Mouse (Mus musculus): ENCODE data around the gene Pdzd2.

Pdzd2 gene

GRCm38 (mm10) chr15:12739277-12740247 lies at the start of gene Pdzd2:
Gene Pdzd2 (minus strand): TSS chr15:12739924.
- DNase-seq (ENCODE audit: low spot score in 2 of 2) = peak; percentile 97 to 99

DNA sequence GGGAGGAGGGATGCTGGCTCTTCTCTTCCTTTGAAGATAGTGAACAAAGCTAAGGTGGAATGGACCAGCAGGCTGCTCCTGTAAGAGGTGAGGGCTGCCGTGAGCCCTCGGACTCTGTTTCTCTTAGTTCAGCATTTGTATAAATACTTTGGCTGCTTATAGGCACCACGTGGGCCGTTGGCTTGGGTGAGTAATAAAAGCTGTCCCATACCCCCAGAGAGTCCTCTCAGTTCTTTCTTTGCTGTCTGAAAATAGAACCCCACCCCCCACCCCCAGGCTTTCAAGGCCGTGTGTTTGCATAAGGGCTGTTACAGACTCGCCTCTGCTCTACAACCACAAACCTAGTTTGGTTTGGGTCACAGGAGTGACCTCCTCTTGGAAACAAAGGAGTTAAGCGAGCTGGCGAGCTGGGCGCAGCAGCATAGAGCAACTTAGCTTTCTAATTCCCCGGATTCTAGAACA lies 49.7 kb upstream of the Pdzd2 start:
- DNase-seq (ENCODE audit: low spot score in 2 of 2) = no peak

- DNase-seq (ENCODE audit: low spot score in 2 of 2) = no peak
These were observed 48.8 kb upstream of the Pdzd2 start for GRCm38 (mm10) chr15:12788536-12788935.

DNA sequence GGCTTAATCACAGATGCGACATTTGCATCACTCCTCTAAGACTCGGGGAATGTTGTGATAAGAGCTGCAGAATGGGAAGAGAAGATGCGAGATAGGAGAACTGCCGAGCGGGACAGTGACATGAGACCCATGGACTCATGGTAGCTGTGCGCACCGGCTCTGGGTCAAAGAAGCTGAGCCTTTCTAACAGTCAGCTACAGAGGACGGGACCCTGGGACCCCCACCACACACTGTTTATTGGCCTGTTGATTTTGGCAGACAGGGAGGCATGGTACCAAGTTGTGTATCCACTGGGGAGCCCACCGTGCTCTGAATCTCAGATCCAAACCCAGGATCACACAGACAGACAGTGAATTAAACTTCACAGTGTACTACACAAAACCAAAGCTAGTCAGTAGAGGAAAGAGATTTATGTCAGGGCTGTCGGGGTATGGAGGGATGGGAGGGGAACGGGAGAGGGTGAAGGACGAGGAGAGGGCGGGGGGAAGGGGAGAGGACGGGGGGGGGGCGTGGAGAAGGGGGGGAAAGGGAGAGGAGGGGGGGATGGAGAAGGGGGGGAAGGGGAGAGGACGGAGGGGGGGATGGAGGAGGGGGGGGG lies 42.1 kb upstream of the Pdzd2 start:
- no peak for DNase-seq (ENCODE audit: low spot score in 2 of 2)

- DNase-seq (ENCODE audit: low spot score in 2 of 2) = no peak
These were observed 41.6 kb upstream of the Pdzd2 start for GRCm38 (mm10) chr15:12781296-12781695.

DNA sequence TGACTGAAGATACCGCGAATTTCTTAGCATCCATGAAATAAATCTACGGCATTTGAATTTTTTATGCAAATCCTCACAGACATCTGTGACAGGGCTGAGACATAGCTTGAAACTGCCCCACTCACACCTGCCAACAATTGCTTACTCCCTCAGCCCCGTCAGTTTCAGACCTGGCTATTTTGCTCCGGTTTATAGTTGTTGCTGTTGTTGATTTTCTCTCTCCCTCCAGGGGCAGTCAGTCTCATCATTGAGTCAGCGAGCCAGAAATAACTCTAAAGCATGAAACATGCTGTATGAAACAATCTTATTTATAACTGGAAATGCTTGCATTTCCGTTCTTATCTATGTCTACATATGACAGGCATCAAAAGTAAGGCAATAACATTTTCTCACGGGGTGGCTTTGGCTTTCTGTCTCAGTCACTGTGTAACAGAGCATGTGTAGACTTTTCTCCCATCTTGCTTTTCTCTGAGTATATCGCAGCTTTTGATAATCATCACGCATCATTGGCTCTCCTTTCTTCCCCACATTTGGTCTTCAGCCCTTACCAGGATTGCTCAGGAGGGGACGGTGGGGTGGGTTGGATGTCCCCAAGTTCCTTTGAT lies 34.5 kb upstream of the Pdzd2 start:
- DNase-seq (ENCODE audit: low spot score in 2 of 2) = no peak

DNA sequence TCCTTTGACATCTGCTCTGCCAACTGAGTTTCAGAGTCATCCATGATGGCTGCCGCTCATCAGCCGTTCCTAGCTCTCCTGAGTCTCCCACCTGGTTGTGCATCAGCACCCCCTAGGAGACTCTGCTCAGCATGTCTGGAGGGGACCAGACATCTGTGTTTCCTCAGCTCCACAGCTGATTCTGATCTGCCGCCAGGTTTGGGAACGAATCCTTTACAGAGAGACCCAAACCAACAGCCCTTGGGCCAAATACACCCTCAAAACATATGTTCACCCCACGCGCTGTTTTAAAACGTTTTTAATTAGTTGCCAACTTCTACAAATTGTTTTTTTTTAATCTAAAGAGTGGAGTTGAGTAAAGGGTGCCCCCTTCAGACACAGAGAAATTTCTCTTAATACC lies 31.2 kb upstream of the Pdzd2 start:
- peak; percentile 44 to 50 for DNase-seq (ENCODE audit: low spot score in 2 of 2)

DNA sequence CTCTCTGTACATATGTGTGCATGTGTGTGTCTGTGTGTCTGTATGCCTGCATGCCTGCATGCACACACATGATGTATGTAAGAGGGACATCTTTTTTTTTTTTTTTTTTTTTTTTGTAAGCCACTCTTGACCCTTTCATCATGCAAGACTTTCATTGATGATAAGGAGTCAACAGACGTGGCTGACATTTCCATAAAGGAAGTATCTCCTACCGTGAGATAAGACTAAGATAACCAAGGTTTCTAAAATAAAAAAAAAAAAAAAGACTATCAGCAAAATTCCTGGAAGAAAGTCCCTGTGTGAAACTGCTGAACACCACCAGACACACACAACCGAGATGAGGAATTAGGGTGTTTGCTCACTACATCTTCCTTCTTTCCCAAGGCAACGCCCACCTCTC lies 27.1 kb upstream of the Pdzd2 start:
- DNase-seq (ENCODE audit: low spot score in 2 of 2) = no peak

DNA sequence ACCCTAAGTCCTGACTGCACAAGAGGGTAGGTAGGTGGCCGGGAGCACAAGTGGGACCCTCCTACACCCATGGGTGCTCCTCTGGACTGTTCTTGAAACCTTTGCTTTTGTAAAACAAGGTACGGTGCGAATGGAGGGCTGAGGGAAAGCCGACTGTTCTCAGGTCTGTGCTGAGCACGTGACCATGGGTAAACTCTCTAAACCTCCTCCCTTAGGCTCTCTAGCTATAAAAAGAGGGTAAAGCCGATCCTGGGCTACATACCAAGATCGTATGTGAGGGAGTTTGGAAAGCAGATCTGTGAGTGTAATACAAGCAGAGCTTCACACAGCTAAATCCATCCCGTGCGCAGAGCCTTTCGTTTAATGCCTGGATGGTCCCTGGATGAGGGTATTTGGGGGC lies 23.4 kb upstream of the Pdzd2 start:
- DNase-seq (ENCODE audit: low spot score in 2 of 2) = no peak

- no peak for DNase-seq (ENCODE audit: low spot score in 2 of 2)
These were observed 22.7 kb upstream of the Pdzd2 start for GRCm38 (mm10) chr15:12762258-12762913.

DNA sequence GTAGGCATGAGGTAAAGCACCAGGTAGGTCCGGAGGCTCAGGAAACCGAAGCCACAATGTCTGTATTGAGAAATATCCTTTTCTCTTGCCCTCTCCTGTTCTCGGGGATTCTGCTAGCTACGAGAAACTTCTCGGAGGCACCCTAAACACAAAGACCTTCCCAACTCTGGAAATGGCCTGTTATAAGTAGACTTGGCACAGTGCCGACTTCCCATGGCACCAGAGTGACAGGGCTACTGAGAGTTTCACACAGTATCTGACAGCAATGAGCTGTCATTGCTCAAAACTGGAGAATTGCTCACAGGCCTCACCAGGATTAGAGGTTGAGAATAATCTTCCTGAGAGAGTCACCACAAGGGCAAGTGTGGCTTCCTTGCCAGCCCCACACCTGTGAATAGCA lies 21.0 kb upstream of the Pdzd2 start:
- DNase-seq (ENCODE audit: low spot score in 2 of 2) = no peak

- DNase-seq (ENCODE audit: low spot score in 2 of 2) = no peak
These were observed 18.7 kb upstream of the Pdzd2 start for GRCm38 (mm10) chr15:12758461-12758860.

DNA sequence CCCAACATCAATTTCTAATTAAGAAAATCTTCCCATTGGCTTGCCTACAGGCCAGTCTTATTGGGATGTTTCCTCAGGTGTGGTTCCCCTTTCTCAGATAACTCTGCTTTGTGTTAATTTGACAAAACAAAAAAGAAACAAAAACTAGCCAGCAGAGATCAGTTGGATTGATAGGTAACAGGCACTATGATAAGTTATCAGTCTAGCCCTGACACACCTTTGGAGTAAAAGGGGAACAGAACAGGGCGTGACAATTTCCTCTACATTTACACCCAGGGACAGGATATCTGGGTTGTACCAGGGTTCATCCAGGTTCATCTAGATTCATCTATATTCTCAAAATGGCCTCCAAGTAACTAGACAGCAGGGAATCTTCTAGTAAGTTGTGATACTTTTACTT lies 18.0 kb upstream of the Pdzd2 start:
- no peak for DNase-seq (ENCODE audit: low spot score in 2 of 2)

DNA sequence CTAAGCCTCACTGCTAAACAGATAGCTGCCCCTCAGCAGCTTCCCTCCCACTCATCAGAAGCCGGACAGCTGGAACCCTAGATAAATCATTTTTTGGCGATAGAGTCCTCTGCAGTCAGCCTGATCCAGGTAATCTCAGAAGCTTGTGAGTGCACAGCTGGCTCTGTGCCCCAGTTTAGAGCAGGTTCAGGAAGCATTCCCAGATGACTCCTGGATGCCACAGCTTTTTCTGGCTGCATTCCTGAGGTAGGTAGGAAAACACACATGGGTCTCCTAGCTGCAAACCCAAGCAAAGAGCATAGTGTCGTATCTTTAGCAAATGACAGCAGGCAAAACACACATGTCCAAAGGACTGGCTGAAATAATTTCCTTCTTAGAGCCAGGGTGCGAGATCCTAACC lies 13.5 kb upstream of the Pdzd2 start:
- DNase-seq (ENCODE audit: low spot score in 2 of 2) = no peak

GRCm38 (mm10) chr15:12750963-12751362 lies 11.2 kb upstream of the Pdzd2 start:
- no peak for DNase-seq (ENCODE audit: low spot score in 2 of 2)

- DNase-seq (ENCODE audit: low spot score in 2 of 2) = no peak
These were observed 10.0 kb upstream of the Pdzd2 start for GRCm38 (mm10) chr15:12749549-12750301.

DNA sequence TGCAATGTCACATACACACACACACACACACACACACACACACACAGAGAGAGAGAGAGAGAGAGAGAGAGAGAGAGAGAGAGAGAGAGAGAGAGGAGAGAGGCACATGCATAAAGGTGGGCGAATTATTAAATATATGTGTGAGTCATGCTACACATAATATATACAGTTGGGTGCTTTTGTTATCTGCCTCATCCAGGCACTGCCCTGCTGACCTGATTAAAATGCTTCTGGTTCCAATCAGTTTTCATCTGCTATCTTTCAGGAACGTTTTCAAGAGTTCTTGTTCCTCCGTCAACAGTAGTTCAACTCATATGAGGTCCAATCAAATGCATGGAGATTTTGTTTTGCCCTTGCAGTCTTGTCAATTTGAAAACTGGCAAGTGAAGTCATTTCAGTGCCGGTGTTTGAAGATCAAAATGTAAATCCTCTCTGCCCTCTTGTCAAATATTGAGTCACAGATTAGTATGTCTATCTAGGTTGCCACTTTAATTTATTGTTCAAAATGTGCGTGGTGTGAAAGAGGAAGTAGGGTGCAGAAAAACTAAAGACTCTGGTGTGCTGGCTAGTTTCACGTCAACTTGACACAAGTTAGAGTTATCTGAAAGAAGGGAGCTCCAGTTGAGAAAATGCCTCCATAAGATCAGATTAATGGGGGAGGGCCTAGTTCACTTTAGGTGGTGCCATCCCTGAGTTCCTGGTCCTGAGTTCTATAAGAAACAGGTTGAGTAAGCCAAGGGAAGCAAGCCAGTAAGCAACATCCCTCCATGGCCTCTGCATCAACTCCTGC lies 2.6 kb upstream of the Pdzd2 start:
- DNase-seq (ENCODE audit: low spot score in 2 of 2) = no peak

DNA sequence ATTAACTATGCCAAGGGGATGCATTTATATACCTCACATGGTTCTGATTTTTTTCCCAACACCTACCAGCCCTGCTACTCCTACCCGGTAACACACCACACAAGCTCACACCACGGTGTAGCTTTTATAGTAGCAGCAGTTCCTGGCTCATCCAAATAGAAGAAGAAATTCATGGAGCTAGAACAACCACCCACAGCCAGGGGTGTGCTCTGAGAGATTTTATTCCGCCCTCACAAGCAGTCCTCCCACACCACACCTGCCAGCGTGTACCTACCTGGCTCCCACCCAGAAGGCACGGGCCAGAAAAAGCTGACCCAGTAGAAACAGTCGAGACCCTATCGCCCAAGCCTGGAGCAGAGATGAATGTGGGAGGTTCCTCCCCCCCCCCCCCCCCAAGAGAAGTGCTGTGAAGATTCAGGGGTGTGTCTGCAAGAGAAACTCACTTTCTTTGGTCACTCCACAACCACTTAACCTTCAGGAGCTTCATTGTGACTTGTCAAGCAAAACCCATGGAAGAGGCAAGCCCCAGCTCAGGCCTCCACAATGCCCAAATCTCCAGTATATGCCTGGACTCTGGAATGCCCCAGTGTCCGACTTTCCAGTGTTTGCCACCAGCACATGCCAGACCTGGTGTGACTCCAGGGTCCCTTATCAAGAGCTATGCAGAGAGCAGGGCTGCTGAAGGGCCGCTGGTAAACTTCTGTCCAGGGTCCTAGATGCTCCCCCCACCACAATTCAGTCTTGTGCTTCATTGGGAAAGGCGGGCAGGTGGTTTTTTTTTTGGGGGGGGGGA lies 1.2 kb downstream of the Pdzd2 start:
- peak; percentile 58 to 75 for DNase-seq (ENCODE audit: low spot score in 2 of 2)

GRCm38 (mm10) chr15:12735208-12735607 lies 4.5 kb downstream of the Pdzd2 start:
- no peak for DNase-seq (ENCODE audit: low spot score in 2 of 2)

DNA sequence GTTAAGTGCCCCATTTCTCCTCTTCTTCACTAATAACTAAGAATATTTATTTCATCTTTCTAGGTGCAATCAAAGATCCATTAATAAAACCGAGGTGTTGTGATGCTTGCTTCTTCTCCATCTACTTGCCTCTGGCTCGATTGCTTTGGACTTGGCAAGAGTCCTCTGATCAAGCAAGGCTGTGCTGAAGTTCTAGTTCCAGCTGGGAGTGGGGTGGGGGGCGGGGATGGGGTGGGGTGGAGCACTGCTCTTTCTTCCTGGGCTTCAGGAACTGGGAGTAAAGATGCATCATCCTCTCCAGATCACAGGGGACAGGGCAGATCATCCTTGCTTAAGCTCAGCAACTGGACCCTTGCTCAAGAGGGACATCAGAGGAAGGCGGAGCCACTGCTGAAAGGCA lies 5.5 kb downstream of the Pdzd2 start:
- DNase-seq (ENCODE audit: low spot score in 2 of 2) = no peak
